Mouse (Mus musculus) liver, postnatal 0 days (tissue): ENCODE results near the gene 3110040M04Rik. TPM values are rescaled to one million over a fixed set of nuclear protein-coding genes. Genes with fewer than 3 reads are reported as not detected.
A peak's percentile ranks its signal among the peaks of the same experiment; 100 is the strongest.
"Not testable (repeated sequence)": the region's sequence is repeated elsewhere in the genome, so short reads cannot be mapped to it uniquely, and the experiment has no call there.

Source experiments
- ATAC-seq: fragments of 200-750 bp; cut with Nextera tagmentation; 2 replicates; pipeline ENCODE4 v1.8.0; 2017; ENCODE audit warnings: mild to moderate bottlenecking, moderate library complexity
- DNase-seq: peaks from one replicate; pipeline ENCODE4 v3.0.0-alpha.2; 2016
- H3K27ac ChIP-seq: fragments of 300-500 bp; sonication (generic); 2 replicates; pipeline ENCODE4 v1.5.1; 2014; ENCODE audit warnings: antibody characterized with exemption, moderate library complexity, mild to moderate bottlenecking, low read depth
- H3K27me3 ChIP-seq: fragments of 300-500 bp; sonication (generic); 2 replicates; pipeline ENCODE4 v1.6.1; 2014; ENCODE audit warnings: low read length, control low read depth, mixed read lengths; ENCODE audit not compliant: insufficient read depth
- H3K36me3 ChIP-seq: fragments of 300-500 bp; sonication (generic); replicated peaks from 2 replicates; pipeline ENCODE4 v1.6.1; 2014; ENCODE audit warnings: mild to moderate bottlenecking, control low read depth, low read length, moderate library complexity, mixed read lengths; ENCODE audit not compliant: insufficient read depth
- H3K4me1 ChIP-seq: fragments of 300-500 bp; sonication (generic); 2 replicates; pipeline ENCODE4 v1.6.1; 2014; ENCODE audit warnings: antibody characterized with exemption, mild to moderate bottlenecking, control low read depth; ENCODE audit not compliant: insufficient read depth
- H3K4me2 ChIP-seq: fragments of 300-500 bp; sonication (generic); 2 replicates; pipeline ENCODE4 v1.6.1; 2014; ENCODE audit warnings: low read depth, mild to moderate bottlenecking, low read length, moderate library complexity, mixed read lengths
- H3K4me3 ChIP-seq: fragments of 300-500 bp; sonication (generic); 2 replicates; pipeline ENCODE4 v1.5.1; 2014; ENCODE audit warnings: low read depth, low read length
- H3K9ac ChIP-seq: fragments of 300-500 bp; sonication (generic); replicated peaks from 2 replicates; pipeline ENCODE4 v1.6.1; 2014; ENCODE audit warnings: mild to moderate bottlenecking, moderate library complexity
- H3K9me3 ChIP-seq: fragments of 300-500 bp; sonication (generic); 2 replicates; pipeline ENCODE4 v1.6.1; 2016; ENCODE audit warnings: mild to moderate bottlenecking, control low read depth, low read length, mixed read lengths
- WGBS: fragments of 180-500 bp; shearing (Covaris S2); extraction: QIAGEN DNeasy Blood & Tissue Kit; methylation state at CpG from one replicate; pipeline ENCODE4 v1.1.7; 2014; ENCODE audit not compliant: insufficient replicate concordance; 5-methylcytosine and 5-hydroxymethylcytosine counted together
- polyA plus RNA-seq: library from polyadenylated mRNA; unstranded; fragments of >200 nt; fragmentation: Nextera tagmentation; extraction: Ambion mirVana; gene quantifications from 2 replicates; pipeline ENCODE4 v1.2.1, GENCODE M21; 2015

The 3110040M04Rik gene
- polyA plus RNA-seq, 1 experiment from 2014 or later: 0.28 TPM

- DNase-seq, H3K27ac ChIP-seq, H3K4me1 ChIP-seq, H3K36me3 ChIP-seq, ATAC-seq, H3K4me3 ChIP-seq, H3K9ac ChIP-seq, H3K4me2 ChIP-seq, H3K27me3 ChIP-seq, H3K9me3 ChIP-seq: not testable (repeated sequence)
- 77% methylated on average over 4 of the region's 4 CpGs for WGBS
Measured at GRCm38 (mm10) chr1:151195986-151196385, 7.9 kb upstream of the 3110040M04Rik start.

GRCm38 (mm10) chr1:151196690-151197089, 7.2 kb upstream of the 3110040M04Rik start:
- not testable (repeated sequence) for H3K27ac ChIP-seq, ATAC-seq, H3K9me3 ChIP-seq, H3K4me1 ChIP-seq, H3K4me3 ChIP-seq, H3K4me2 ChIP-seq, H3K27me3 ChIP-seq, H3K9ac ChIP-seq, DNase-seq, H3K36me3 ChIP-seq
- 72% methylated on average over 3 of the region's 3 CpGs for WGBS

DNA sequence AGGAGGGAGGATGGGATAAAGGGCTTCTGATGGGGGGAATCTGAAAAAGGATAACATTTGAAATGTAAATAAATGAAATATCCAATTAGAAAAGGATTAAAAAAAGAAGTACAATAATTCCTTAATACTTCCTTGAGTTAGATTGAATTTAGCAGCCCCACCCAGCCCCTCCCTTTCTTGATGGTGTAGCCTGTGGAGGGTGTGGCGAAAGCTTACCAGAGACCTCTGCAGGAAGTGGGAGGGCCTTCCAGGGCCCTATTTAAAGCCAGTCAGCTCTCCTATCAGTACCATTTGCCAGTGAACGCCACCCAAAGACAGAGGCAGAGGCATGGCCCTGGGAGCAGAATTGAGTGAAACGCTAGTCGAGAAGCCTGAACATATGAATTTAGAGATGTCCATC, 5.8 kb upstream of the 3110040M04Rik start, which contains the start of gene Gm47995:
TSS of gene Gm47995 (plus strand) at position 329 of the 400 bp plus-strand sequence.
- H3K4me1 ChIP-seq, ATAC-seq, H3K9ac ChIP-seq, H3K4me3 ChIP-seq, H3K27me3 ChIP-seq, H3K36me3 ChIP-seq, H3K4me2 ChIP-seq, H3K9me3 ChIP-seq, H3K27ac ChIP-seq: not testable (repeated sequence)
- 69% methylated on average over 2 of the region's 4 CpGs for WGBS
- peak; percentile 48 for DNase-seq

- not testable (repeated sequence) for H3K9ac ChIP-seq, H3K9me3 ChIP-seq, H3K4me2 ChIP-seq, H3K27me3 ChIP-seq, ATAC-seq, H3K27ac ChIP-seq, H3K36me3 ChIP-seq, DNase-seq, H3K4me3 ChIP-seq, H3K4me1 ChIP-seq
Measured at GRCm38 (mm10) chr1:151200620-151201019, 3.3 kb upstream of the 3110040M04Rik start.

DNA sequence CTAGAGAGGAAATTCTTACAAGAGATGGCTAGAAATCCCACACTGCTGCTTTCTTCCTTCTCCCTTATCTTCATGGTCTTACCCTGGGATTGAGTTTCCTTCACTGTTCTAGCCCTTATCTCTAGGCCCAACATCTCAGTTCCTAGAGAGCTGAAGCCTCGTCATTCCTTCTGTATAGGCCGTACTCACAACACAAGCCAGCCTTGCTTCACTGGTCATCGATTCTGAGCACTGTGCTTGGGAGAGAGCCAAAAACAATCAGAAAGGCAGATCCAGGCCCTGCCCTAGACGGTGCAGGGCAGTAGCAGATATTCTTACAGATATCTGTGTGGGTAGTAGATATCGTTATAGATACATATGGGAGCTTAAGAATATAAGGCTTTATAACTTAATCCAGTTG, 1.1 kb upstream of the 3110040M04Rik start:
- 39% methylated on average over 3 of the region's 5 CpGs for WGBS
- not testable (repeated sequence) for H3K9ac ChIP-seq, H3K4me2 ChIP-seq, H3K27ac ChIP-seq, H3K36me3 ChIP-seq, DNase-seq, H3K9me3 ChIP-seq, H3K27me3 ChIP-seq, H3K4me1 ChIP-seq, H3K4me3 ChIP-seq
- ATAC-seq: peak; percentile 79

GRCm38 (mm10) chr1:151208493-151208892, 4.6 kb downstream of the 3110040M04Rik start:
- H3K4me3 ChIP-seq: not testable (repeated sequence)

GRCm38 (mm10) chr1:151208944-151209343, 5.0 kb downstream of the 3110040M04Rik start:
- not testable (repeated sequence) for H3K27ac ChIP-seq, H3K9ac ChIP-seq, H3K36me3 ChIP-seq, H3K4me3 ChIP-seq, DNase-seq, H3K4me1 ChIP-seq, H3K27me3 ChIP-seq, ATAC-seq, H3K9me3 ChIP-seq, H3K4me2 ChIP-seq

More at GRCm38 (mm10) chr1:151208493-151208892, 4.6 kb downstream of the 3110040M04Rik start:
- H3K4me1 ChIP-seq, DNase-seq, H3K4me2 ChIP-seq, H3K36me3 ChIP-seq, H3K9ac ChIP-seq, H3K27me3 ChIP-seq, H3K9me3 ChIP-seq, H3K27ac ChIP-seq: not testable (repeated sequence)
- ATAC-seq: peak; percentile 84
- 44% methylated on average over 3 of the region's 5 CpGs for WGBS
